Mouse (Mus musculus) Muller cell, postnatal 12 days (primary cell): ENCODE measurements at regions not wholly inside any gene's neighbourhood (a gene's known extent, or its start where the extent isn't known, plus 50 kb on each side); places are given as distances from the start of the nearest gene placed in this dataset.
"Not testable (repeated sequence)": the region's sequence is repeated elsewhere in the genome, so short reads cannot be mapped to it uniquely, and the experiment has no call there.

Experiments
- DNase-seq: peaks from one replicate; pipeline ENCODE4 v3.0.0-alpha.2; 2015; ENCODE audit errors: inconsistent ontology term

DNA sequence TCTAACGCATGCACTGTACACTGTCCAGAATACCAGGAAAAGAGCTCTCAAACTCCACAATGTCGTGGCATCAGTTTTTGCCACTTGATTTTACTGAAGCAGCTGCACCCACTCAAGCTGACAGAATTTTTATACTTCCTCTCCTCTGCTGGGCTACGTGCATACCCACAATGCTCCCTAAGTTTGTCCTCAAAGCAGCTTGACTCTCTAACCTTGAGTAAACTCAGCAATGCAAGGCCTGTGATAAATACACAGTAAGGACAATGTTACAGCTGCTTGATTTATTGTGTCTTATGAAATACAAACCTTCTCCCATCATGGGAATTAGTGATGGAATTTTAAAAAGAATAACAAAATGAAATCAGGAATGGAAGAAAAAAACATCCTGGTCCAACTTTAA is 129.7 kb downstream of the Trmt11 start:
- DNase-seq = no peak

DNA sequence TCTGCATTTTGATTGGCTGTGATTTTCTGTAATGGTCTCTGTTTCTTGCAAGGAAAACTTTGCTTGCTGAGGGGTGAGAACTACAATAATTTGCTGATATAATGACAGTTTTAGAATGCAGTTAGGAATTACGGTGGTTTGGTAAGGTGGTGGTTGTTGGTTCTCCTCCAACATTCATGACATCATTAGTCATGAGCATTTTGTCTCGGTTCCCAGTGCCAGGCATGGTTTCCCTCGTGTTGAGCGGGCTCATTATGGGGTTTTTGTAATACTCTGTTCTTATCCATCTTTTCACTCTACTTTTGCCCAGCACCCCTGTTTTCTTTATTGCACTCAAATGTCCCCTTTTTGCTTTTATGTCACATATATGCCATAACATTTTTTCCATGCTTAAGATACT is 149.9 kb downstream of the Trmt11 start:
- peak; percentile 3 for DNase-seq

- no peak for DNase-seq
Observed at GRCm38 (mm10) chr10:30447057-30447456, 153.5 kb downstream of the Trmt11 start.

DNA sequence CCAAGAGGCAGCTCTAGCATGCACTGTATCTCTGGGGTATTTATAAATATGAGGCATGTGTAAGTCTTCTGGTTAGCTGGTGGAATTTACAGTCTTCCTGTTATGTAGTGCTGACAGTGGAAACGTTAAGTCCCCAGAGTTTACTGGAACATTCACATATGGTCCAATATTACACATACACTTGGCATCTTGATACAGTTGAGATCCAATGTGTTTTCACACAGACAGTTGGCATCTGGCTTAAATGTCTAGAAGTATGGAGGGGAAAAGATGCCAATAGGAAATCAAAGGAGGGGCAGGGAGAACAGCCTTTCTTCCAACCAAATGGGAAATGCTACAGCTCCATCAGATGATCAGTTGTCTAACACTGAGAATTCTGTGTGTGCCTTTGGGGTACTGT is 154.0 kb downstream of the Trmt11 start:
- DNase-seq = no peak

DNA sequence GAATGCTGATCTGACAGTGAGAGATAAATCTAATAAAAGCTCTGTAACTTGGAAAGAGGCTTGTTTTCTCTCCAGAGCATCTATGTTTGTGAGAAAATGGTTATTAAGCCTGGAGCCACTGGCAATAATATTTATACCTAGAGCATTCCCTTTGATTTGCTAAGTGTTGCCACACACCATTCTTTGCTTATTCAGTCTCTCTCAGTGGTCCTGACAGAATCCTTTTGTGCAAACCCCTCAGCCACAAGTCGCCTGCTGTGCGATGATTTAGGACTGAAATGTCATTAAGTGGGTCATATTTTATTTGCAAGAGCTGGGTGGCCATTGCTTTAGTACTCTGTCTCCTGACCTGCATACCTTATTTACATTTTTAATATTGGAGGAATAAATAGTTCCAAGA is 160.7 kb downstream of the Trmt11 start:
- no peak for DNase-seq

GRCm38 (mm10) chr10:30426420-30426923 is 174.1 kb downstream of the Trmt11 start:
- peak; percentile 14 for DNase-seq

- peak; percentile 43 for DNase-seq
Observed at GRCm38 (mm10) chr10:30419391-30420043, 181.0 kb downstream of the Trmt11 start.

DNA sequence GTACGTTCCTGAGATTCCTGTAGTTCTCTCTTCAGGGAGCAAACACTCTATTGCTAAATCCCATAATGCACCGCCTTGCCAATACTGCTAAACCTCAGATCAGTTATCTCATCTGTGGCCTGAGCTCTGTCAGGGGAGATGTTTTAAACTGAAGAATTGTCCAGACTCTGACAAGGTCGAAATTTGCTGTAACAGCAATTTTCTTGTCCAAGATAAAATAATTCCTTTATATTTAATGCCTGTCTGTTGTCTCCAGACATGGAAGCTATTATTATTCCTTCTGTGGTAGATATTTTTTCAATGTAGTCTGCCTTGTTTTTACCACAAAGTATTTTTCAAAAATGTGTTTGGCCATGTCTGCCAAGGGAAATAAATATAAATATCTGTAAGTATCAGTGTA is 184.2 kb downstream of the Trmt11 start:
- DNase-seq = no peak

DNA sequence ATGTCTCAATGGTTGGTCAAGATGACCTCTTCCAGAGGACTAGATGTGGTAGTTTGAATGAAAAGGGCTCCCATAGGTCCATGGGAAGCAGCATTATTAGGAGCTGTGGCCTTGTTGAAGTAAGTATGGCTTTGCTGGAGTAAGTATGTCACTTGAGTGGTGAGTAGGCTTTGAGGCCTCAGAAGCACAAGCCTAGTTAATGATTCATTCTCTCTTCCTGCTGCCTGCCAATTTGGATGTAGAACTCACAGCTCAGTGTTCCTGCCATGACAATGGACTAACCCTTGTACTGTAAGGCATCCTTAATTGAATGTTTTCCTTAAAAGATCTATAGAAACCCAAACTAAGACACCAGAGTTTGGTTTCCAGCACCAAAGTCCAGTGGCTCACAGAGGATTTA is 188.8 kb downstream of the Trmt11 start:
- no peak for DNase-seq

DNA sequence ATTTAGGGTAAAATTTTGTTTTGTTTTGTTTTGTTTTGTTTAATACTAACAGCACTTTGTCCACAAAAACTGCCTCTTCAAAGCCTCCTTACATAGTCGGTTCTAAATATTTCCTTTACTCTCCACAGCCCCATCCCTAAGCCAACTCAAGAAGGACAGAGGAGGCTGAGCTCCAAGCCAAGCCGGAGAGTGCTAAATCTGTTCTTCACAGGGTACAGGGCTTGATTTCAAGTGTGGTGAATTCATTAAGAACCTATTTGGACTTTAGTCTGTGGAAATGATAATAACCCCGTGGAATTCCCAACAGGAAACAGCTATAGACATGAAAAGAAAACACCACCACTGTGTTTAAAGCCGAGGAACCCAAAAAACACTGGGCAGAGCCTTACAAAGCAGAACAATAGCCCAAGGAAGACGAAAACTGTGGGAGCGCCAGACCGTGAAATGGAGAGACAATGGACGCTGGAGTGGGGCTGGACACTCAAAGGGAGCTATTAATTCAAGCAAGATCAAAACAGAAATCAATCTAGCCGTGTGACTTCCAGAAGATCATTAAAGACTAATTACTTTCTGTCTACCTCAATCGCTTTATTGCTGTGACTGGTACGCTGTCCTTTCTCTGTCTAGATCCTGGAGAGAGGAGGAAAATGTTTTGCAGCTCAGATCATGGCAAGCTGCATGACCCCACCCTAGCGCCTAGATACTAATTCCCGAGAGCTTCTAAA is 194.7 kb downstream of the Trmt11 start:
- peak; percentile 85 for DNase-seq

DNA sequence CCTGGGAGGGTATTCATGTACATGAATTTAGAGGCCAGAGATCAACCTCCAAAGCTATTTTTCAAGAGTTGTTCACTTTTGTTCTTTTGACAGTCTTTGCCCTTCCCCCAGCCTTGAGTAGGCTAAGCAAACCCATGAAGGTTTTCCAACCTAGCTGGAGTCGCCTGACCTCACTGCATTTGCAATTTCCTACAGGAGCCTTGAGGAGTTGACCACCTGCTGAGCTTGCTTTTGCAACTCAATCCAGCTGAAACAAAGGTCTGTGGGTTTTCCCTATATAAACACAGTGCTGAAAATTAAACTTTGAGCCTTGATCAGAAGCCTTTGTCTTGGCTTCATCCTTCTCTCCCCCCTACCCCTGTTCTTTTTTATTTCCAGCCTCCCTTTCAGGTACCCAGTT is 170.2 kb upstream of the Cenpw start:
- DNase-seq = no peak

DNA sequence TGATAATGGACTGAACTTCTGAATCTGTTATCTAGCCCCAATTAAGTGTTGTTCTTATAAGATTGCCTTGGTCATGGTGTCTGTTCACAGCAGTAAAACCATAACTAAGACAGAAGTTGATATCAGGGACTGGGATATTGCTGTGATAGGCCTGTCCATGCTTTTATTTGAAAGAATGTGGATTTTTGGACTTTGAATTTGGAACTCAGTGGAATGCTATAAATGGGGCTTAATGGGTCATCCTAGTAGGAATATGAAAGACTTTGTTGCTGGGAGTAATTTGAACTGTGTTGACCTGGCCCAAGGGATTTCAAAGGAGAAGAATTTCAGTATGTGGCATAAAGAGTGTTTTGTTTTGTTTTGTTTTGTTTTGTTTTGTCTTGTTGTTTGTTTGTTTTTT is 160.5 kb upstream of the Cenpw start:
- DNase-seq = not testable (repeated sequence)

DNA sequence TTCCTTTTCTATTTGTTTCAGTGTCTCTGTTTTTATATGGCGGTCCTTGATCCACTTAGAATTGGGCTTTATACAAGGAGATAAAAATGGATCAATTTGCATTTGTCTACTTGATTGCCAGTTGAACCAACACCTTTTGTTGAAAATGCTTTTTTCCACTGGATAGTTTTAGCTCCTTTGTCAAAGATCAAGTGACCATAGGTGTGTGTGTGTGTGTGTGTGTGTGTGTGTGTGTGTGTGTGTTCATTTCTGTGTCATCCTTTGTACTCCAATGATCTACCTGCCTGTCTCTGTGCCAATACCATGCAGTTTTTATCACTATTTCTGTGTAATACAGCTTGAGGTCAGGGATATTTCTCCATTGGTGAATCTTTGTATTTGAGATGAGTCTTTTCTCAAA is 158.7 kb upstream of the Cenpw start:
- no peak for DNase-seq

GRCm38 (mm10) chr10:30342965-30343478 is 142.7 kb upstream of the Cenpw start:
- DNase-seq = no peak

DNA sequence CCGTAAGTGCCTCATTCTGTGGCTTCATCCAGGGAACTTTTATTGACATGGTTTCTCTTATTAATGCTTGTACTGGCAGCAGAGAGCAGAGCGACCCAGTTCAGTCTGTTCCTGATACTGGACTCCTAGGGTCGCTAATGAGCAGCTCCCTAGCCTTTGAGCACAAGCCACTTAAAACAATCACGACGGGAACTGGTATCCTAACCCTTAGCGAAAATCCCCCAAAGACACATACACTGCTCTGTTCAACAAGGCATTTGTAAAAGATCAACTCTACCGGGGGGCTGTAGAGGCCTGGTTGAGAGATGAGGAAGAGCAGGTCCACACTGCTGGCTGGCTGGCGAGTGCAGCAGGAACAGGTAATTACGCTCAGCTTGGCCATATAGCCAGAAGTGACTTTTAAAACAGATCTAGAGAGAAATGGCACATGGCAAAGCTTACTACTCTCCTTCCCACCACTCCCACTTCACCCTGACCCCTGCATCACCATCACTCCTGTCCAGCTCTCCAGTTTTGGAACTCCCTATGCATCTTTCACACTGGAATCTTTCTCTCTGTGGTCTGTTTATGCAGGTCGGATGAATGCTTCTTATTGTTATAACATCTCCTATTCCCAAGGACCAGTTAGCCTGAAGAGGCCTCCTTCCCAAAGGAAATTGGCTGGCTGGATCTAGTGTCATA is 128.1 kb upstream of the Cenpw start:
- no peak for DNase-seq

- no peak for DNase-seq
Observed at GRCm38 (mm10) chr10:30327849-30328248, 127.5 kb upstream of the Cenpw start.

- DNase-seq = no peak
Observed at GRCm38 (mm10) chr10:30326861-30327260, 126.5 kb upstream of the Cenpw start.

DNA sequence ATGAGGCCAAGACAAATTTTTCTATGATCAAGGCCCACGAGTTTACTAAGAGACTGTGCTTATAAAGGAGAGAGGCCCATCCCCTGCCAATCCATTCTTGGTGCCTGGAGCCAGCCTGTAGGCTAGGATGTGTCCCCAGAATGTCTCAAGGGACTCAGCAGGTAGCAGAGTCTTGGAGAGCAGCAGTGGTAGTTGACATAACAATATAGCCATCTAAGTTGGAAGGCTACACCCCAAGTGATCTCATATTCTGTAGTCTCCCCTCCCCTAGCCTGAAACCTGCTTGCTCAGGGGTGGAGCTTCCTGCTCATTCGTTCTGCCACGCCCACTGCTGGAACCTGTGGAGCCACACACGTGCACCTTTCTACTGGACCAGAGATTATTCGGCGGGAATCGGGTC is 95.5 kb upstream of the Cenpw start:
- not testable (repeated sequence) for DNase-seq

GRCm38 (mm10) chr10:30281666-30282065 is 81.3 kb upstream of the Cenpw start:
- no peak for DNase-seq

DNA sequence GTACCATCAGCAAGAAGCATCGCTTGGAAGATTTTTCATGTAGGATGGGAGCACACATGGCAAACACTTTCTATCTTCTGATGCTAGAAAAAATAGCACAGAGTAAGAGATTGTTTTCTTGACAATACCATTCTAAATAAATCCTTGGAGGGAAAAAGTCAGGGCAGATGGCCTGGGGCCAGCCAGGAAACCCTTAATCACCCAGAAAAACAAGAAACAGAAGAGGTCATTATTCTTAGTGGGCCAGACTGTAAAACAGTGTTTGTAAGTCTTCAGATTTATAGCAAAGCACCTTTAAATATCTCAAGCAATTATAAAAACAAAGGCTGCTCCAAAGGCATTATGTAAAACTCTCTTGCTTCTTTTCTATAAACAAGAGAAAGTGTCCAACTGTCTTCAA is 80.1 kb upstream of the Cenpw start:
- DNase-seq = no peak

DNA sequence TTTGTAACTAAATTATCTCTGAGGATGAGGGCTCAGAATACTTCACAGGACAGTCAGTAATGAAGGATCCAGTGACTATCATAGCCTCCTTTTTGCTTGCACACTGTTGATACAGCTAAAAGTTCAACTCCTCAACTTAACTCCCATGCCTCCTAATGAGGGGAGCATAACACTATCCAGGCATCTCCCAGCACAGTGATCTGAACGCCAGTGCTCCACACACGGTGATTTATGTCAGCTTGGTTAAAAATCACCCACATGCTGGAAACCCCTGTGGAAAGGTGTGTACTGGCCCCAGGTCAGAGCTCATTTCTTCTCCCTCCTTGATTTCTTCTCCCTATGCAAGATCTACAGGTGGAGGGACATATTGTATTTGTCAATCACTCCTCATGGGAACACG is 79.6 kb upstream of the Cenpw start:
- DNase-seq = no peak

- no peak for DNase-seq
Observed at GRCm38 (mm10) chr10:30278987-30279386, 78.6 kb upstream of the Cenpw start.

DNA sequence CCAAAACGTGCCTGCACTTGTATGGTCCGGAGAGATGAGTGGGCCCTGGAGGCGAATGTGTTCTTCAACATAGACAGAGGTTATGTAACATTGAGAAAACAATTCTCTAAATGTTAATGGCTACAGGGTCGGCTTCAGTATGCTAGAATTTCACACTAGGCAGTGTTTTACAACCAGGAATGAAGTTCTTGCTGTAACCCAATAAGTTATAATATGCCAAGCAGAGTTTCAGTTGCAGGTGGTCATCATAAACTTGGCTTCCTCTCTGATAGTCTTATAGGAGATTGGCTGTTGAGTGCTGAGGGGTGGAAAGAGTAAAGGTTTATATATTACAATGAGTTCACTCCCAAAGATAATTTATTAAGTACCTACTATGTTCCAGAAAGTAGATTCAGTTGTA is 64.8 kb upstream of the Cenpw start:
- no peak for DNase-seq
